Mouse (Mus musculus) forebrain, postnatal 0 days (tissue): ENCODE results near the gene Zfc3h1. TPM values are rescaled to one million over a fixed set of nuclear protein-coding genes. Genes with fewer than 3 reads are reported as not detected.
A peak's percentile ranks its signal among the peaks of the same experiment; 100 is the strongest.

ENCODE experiments used
- ATAC-seq: fragments of 200-750 bp; cut with Nextera tagmentation; 2 replicates; pipeline ENCODE4 v1.8.0; 2017; ENCODE audit warnings: mild to moderate bottlenecking, moderate library complexity
- DNase-seq: peaks from one replicate; pipeline ENCODE4 v3.0.0-alpha.2; 2015
- H3K27ac ChIP-seq: fragments of 300-500 bp; sonication (generic); 2 replicates; pipeline ENCODE4 v1.5.1; 2014; ENCODE audit warnings: low read depth, mild to moderate bottlenecking, antibody characterized with exemption, low read length, moderate library complexity, mixed read lengths
- H3K27me3 ChIP-seq: fragments of 300-500 bp; sonication (generic); 2 replicates; pipeline ENCODE4 v1.6.1; 2014; ENCODE audit warnings: mild to moderate bottlenecking, low read length, mixed read lengths; ENCODE audit not compliant: insufficient read depth
- H3K36me3 ChIP-seq: fragments of 300-500 bp; sonication (generic); 2 replicates; pipeline ENCODE4 v1.6.1; 2014; ENCODE audit warnings: mild to moderate bottlenecking, moderate library complexity; ENCODE audit not compliant: insufficient read depth
- H3K4me1 ChIP-seq: fragments of 300-500 bp; sonication (generic); 2 replicates; pipeline ENCODE4 v1.6.1; 2014; ENCODE audit warnings: antibody characterized with exemption; ENCODE audit not compliant: insufficient read depth
- H3K4me2 ChIP-seq: fragments of 300-500 bp; sonication (generic); 2 replicates; pipeline ENCODE4 v1.6.1; 2014; ENCODE audit warnings: low read depth, mild to moderate bottlenecking, moderate library complexity
- H3K4me3 ChIP-seq: fragments of 300-500 bp; sonication (generic); 2 replicates; pipeline ENCODE4 v1.5.1; 2014; ENCODE audit warnings: low read depth, low read length, mixed read lengths
- H3K9ac ChIP-seq: fragments of 300-500 bp; sonication (generic); 2 replicates; pipeline ENCODE4 v1.6.1; 2014; ENCODE audit warnings: mild to moderate bottlenecking
- H3K9me3 ChIP-seq: fragments of 300-500 bp; sonication (generic); 2 replicates; pipeline ENCODE4 v1.6.1; 2016; ENCODE audit warnings: low read length
- CTCF ChIP-seq: sonication (generic); IDR thresholded peaks from 2 replicates; pipeline ENCODE4 v1.5.1; 2016; ENCODE audit warnings: antibody characterized with exemption, control low read depth, low read depth
- WGBS: fragments of 180-500 bp; shearing (Covaris S2); extraction: QIAGEN DNeasy Blood & Tissue Kit; methylation state at CpG from one replicate; pipeline ENCODE4 v1.1.7; 2014; 5-methylcytosine and 5-hydroxymethylcytosine counted together
- polyA plus RNA-seq: library from polyadenylated mRNA; unstranded; fragments of >200 nt; fragmentation: Nextera tagmentation; extraction: Ambion mirVana; gene quantifications from 2 replicates; pipeline ENCODE4 v1.2.1, GENCODE M21; 2015
- total RNA-seq: library from RNA; depleted of rRNA; stranded (reverse); fragments of >200 nt; gene quantifications from 2 replicates; pipeline ENCODE4 v1.2.3, GENCODE M21; 2014; rRNA removed

Zfc3h1 gene
- total RNA-seq (36.2 and 46.2 TPM in 2 replicates), polyA plus RNA-seq (5.7 and 7.6 TPM in 2 replicates)

DNA sequence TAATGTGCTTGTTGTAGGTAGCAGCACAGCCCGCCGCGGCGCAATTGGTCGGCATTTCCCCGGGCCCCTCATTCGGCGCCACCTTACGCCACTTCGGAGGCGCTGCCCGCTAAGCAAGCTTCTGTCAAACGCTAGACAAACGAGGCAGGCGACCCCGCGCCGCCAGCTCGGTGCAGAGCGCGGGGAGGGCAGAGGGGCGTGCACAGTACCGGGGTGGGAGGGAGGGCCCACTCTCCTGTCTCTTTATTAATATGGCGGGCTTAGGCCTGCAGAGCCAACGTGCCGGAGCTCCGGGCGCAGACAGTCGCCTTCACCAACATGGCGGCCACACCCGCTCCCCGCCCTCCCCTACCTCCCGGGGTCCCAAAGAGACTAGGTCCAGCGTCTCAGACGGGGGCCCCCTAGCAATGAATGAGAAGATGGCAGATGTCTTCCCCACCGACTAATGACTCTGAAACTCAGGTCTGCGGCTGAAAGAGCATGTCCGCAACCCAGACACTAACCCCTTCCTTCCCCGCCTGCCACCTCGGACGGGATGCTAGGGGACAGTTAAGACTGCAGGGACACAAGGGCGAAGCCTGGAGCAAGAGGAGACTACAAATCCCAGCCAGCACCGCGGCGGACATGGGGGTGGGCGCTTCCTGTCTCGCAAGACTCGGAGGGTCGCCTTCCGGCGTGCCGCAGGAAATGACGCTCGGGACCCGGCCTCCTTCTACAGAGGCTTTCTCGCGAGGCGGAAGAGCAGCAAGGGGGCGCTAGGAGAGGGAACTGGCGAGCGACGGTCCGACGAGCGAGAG is at the start of gene Zfc3h1, which contains the start of gene Thap2:
Gene Zfc3h1 (plus strand): TSS at position 739 of the 797 bp plus-strand sequence.
Gene Thap2 (minus strand): TSS at position 223 of the 797 bp plus-strand sequence.
- Histone ChIP-seq H3K9ac (peak within 1 kb of the TSS; percentile 90), H3K4me3 (peak within 1 kb of the TSS; percentile 65), H3K27me3 (no peaks in the 10 kb centered on the region), H3K36me3 (peaks cover 2% of the 10 kb centered on the region; the same call in 1 of the 2 replicates), H3K9me3 (no peaks in the 10 kb centered on the region), H3K4me2 (peak within 1 kb of the TSS; percentile 64), H3K4me1 (peaks cover 32% of the 10 kb centered on the region), H3K27ac (peak within 1 kb of the TSS; percentile 98)
- WGBS = under 1% methylated on average over 65 of the region's 65 CpGs
- peak; percentile 86 for TF ChIP-seq CTCF
- DNase-seq = peak; percentile 99
- peak; percentile 98 for ATAC-seq

GRCm38 (mm10) chr10:115336901-115337300 is 47.9 kb upstream of the Zfc3h1 start:
- Histone ChIP-seq H3K4me2 (no peak overlapping the region), H3K27ac (no peak overlapping the region), H3K9me3 (no peaks in the 10 kb centered on the region), H3K9ac (no peak overlapping the region), H3K36me3 (peaks cover 16% of the 10 kb centered on the region), H3K27me3 (no peaks in the 10 kb centered on the region), H3K4me3 (no peak overlapping the region), H3K4me1 (no peaks in the 10 kb centered on the region)
- WGBS = 90% methylated on average over 4 of the region's 4 CpGs
- ATAC-seq (no peak), DNase-seq (no peak)
- TF ChIP-seq CTCF = no peak

DNA sequence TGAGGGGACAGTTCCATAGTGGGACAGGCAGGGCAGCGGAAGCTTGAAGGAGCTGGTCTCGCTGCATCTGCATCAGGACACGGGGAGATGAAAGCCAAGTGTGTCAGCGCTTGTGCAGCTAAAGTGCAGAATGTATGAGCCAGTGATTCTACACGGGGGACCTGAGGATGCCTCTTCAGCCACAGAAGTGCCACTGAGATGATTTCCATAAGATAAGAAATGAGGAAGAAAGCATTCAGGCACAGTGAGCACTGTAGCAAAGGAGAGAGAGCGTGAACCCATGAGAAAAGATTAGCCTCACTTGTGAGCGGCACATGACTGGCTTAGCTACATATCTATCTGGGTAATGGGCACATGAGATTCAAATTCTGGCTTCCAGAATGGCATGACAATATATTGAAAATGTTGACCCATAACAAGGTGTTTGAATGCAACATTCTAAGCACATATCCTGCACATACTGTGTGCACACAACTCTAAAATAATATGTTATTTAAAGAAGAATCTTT is 44.9 kb upstream of the Zfc3h1 start:
- no peaks in the 10 kb centered on the region for H3K27me3 ChIP-seq
- H3K4me2 ChIP-seq = no peak overlapping the region
- H3K27ac ChIP-seq = no peak overlapping the region
- ATAC-seq = no peak
- H3K36me3 ChIP-seq = peaks cover 38% of the 10 kb centered on the region
- 96% methylated on average over 7 of the region's 7 CpGs for WGBS
- no peak overlapping the region for H3K9ac ChIP-seq
- TF ChIP-seq CTCF = no peak
- H3K9me3 ChIP-seq = no peaks in the 10 kb centered on the region
- H3K4me1 ChIP-seq = no peaks in the 10 kb centered on the region
- H3K4me3 ChIP-seq = no peak overlapping the region
- no peak for DNase-seq

DNA sequence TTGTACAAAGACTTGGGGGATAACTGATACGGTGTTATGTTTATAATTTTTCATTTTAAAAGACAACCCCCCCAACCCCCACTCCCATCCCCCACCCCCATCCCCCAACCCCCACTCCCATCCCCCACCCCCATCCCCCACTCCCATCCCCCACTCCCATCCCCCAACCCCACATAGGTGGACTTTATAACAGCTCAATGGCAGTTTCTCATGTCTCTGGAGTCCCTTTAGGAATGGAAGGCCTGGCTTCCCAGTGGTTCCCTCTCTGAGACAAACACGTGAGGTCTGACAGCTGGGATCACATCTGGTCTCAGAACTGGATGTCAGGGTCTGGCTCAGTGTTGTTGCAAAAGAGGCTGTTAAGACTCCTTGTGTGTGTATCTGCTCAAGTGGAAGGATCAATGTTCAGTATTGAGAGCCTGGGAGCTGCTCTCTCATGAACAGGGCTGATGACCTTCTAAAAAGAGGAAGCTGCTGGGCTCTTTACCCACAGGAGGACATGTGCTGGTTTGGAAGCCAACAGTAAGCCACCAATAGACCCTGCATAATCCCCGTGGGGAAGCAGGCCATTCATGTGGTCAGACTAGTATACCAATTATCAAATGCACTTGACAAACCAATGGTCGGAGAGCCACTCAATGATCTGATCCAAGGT is 41.9 kb upstream of the Zfc3h1 start:
- DNase-seq (no peak), ATAC-seq (no peak)
- Histone ChIP-seq H3K27me3 (no peaks in the 10 kb centered on the region), H3K4me2 (no peak overlapping the region), H3K4me1 (no peaks in the 10 kb centered on the region), H3K9ac (no peak overlapping the region), H3K36me3 (peaks cover 42% of the 10 kb centered on the region), H3K27ac (no peak overlapping the region), H3K9me3 (no peaks in the 10 kb centered on the region), H3K4me3 (no peak overlapping the region)
- TF ChIP-seq CTCF = no peak
- 89% methylated on average over 4 of the region's 4 CpGs for WGBS

- H3K4me3 ChIP-seq = no peak overlapping the region
- no peaks in the 10 kb centered on the region for H3K4me1 ChIP-seq
- no peaks in the 10 kb centered on the region for H3K9me3 ChIP-seq
- peaks cover 29% of the 10 kb centered on the region for H3K36me3 ChIP-seq
- no peak for TF ChIP-seq CTCF
- DNase-seq = no peak
- no peak overlapping the region for H3K9ac ChIP-seq
- H3K27ac ChIP-seq = no peak overlapping the region
- no peaks in the 10 kb centered on the region for H3K27me3 ChIP-seq
- no peak overlapping the region for H3K4me2 ChIP-seq
- no peak for ATAC-seq
Measured at GRCm38 (mm10) chr10:115346444-115346843, 38.3 kb upstream of the Zfc3h1 start.

DNA sequence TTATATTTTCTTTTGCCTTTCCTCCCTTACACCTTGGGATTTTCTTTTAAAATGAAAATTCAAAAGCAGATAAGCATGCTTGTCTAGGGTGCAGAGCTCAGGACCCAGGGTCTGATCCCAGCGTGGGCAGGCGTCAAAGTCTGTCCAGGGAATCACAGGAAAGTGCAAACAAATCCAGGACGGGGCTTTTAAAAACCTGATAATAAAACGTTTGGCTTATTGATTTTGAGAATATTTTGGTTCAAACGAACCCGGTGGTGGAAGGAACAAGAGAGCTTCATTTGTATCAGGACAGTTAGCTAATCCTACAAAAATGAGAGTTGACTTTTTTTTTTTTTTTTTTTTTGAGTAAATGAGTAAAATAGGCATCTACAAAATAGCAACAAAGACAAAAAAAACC is 36.6 kb upstream of the Zfc3h1 start:
- DNase-seq = no peak
- Histone ChIP-seq H3K4me3 (no peak overlapping the region), H3K9me3 (no peaks in the 10 kb centered on the region), H3K4me2 (no peak overlapping the region), H3K9ac (no peak overlapping the region), H3K27me3 (no peaks in the 10 kb centered on the region), H3K4me1 (no peaks in the 10 kb centered on the region), H3K27ac (no peak overlapping the region), H3K36me3 (peaks cover 16% of the 10 kb centered on the region)
- 86% methylated on average over 6 of the region's 6 CpGs for WGBS
- ATAC-seq = no peak
- no peak for TF ChIP-seq CTCF

DNA sequence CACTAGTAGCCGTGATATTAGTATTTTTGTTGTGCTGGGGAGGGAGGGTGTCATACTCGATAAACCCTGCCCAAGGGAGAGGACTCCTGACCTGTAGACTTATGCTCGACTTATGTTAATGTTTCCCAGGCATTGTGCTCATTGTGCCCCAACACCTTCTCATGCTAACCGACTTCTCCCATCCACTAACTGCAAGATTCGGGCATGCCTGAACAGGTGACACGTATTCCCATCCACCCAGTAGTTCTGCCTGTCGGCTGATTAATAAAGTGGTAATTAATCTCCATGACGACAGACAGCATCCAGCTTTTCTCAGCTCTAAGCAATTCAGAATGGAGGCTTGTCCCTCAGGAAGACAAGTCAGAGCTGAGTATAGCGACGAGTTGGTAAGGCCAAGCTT is 35.7 kb upstream of the Zfc3h1 start:
- 49% methylated on average over 10 of the region's 10 CpGs for WGBS
- Histone ChIP-seq H3K9me3 (no peaks in the 10 kb centered on the region), H3K4me1 (no peaks in the 10 kb centered on the region), H3K4me3 (no peak overlapping the region), H3K4me2 (no peak overlapping the region), H3K9ac (no peak overlapping the region), H3K36me3 (peaks cover 8% of the 10 kb centered on the region), H3K27ac (peak overlapping the region; percentile 57), H3K27me3 (no peaks in the 10 kb centered on the region)
- no peak for TF ChIP-seq CTCF
- DNase-seq (peak; percentile 29), ATAC-seq (peak; percentile 95)
